Mouse (Mus musculus): ENCODE measurements around the gene Pfkfb2.
"Not testable (repeated sequence)": the region's sequence is repeated elsewhere in the genome, so short reads cannot be mapped to it uniquely, and the experiment has no call there.

The Pfkfb2 gene

GRCm38 (mm10) chr1:130698601-130699000 is 30.5 kb downstream of the Pfkfb2 start:
- no peak for DNase-seq (ENCODE audit: low spot score)

GRCm38 (mm10) chr1:130683905-130684304 is 45.1 kb downstream of the Pfkfb2 start:
- DNase-seq (ENCODE audit: low spot score) = no peak

- no peak for DNase-seq (ENCODE audit: low spot score)
These were observed 47.2 kb downstream of the Pfkfb2 start for GRCm38 (mm10) chr1:130681656-130682413.

GRCm38 (mm10) chr1:130681075-130681474 is 48.0 kb downstream of the Pfkfb2 start:
- DNase-seq (ENCODE audit: low spot score) = no peak

GRCm38 (mm10) chr1:130678551-130678950 is 50.5 kb downstream of the Pfkfb2 start:
- no peak for DNase-seq (ENCODE audit: low spot score)

- DNase-seq (ENCODE audit: low spot score) = not testable (repeated sequence)
These were observed 65.5 kb downstream of the Pfkfb2 start for GRCm38 (mm10) chr1:130663576-130663975.

GRCm38 (mm10) chr1:130661454-130661853 is 67.6 kb downstream of the Pfkfb2 start, which contains the start of gene C4bp:
Gene C4bp (minus strand): TSS chr1:130661632.
- DNase-seq (ENCODE audit: low spot score) = no peak

GRCm38 (mm10) chr1:130659641-130660040 is 69.4 kb downstream of the Pfkfb2 start:
- not testable (repeated sequence) for DNase-seq (ENCODE audit: low spot score)

GRCm38 (mm10) chr1:130644103-130644502 is 85.0 kb downstream of the Pfkfb2 start:
- DNase-seq (ENCODE audit: low spot score) = no peak

- DNase-seq (ENCODE audit: low spot score) = no peak
These were observed 88.1 kb downstream of the Pfkfb2 start for GRCm38 (mm10) chr1:130640967-130641366.

Measured in urinary bladder, postnatal 25 days (tissue).